Mouse (Mus musculus): Measurements from ENCODE around the gene Casz1. TPM values are rescaled to one million over a fixed set of nuclear protein-coding genes. Genes with fewer than 3 reads are reported as not detected.

Gene Casz1
- polyA plus RNA-seq, 1 experiment = 1.3 TPM

DNA sequence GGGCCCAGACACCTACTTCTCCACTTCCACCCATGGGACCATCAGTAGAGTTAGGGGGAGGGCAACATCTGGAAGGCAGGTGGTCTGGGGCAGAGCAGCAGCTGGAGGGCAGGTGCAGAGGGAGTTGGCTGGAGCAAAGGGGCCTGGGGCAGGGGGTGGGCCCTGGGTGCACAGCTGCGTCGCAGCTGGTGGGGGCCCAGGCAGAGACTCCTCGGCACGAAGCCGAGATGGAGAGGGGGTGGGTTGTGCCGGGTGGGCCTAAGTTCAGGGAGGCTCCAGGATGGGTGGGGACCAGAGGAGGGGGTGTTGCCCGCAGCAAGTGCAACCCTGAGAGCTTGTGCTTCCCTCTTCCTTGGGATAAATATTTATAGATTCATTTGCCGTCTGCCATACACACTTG, 122.2 kb downstream of the Casz1 start:
- H3K4me1 ChIP-seq (ENCODE audit: control insufficient read depth, insufficient read depth, low read length) = no peaks in the 10 kb centered on the region
- TF ChIP-seq POLR2A (IDR thresholded peaks at IDR 0.05; ENCODE audit: borderline replicate concordance, low read depth, low read length) (no peak), CTCF (IDR thresholded peaks at IDR 0.05; ENCODE audit: low read depth, low read length) (no peak)
- no peak overlapping the region for H3K4me3 ChIP-seq (ENCODE audit: insufficient read depth, low read length)
- no peak overlapping the region for H3K27ac ChIP-seq (ENCODE audit: insufficient read depth, low read depth, low read length)

- TF ChIP-seq CTCF (IDR thresholded peaks at IDR 0.05; ENCODE audit: low read depth, low read length) (no peak), POLR2A (IDR thresholded peaks at IDR 0.05; ENCODE audit: borderline replicate concordance, low read depth, low read length) (no peak)
- Histone ChIP-seq H3K4me1 (ENCODE audit: control insufficient read depth, insufficient read depth, low read length) (no peaks in the 10 kb centered on the region), H3K4me3 (ENCODE audit: insufficient read depth, low read length) (no peak overlapping the region), H3K27ac (ENCODE audit: insufficient read depth, low read depth, low read length) (no peak overlapping the region)
Measured at GRCm38 (mm10) chr4:148928316-148928715, 124.1 kb downstream of the Casz1 start.

GRCm38 (mm10) chr4:148928876-148929275, 124.6 kb downstream of the Casz1 start:
- TF ChIP-seq CTCF (IDR thresholded peaks at IDR 0.05; ENCODE audit: low read depth, low read length) (no peak), POLR2A (IDR thresholded peaks at IDR 0.05; ENCODE audit: borderline replicate concordance, low read depth, low read length) (no peak)
- Histone ChIP-seq H3K4me1 (ENCODE audit: control insufficient read depth, insufficient read depth, low read length) (no peaks in the 10 kb centered on the region), H3K4me3 (ENCODE audit: insufficient read depth, low read length) (no peak overlapping the region), H3K27ac (ENCODE audit: insufficient read depth, low read depth, low read length) (no peak overlapping the region)

- Histone ChIP-seq H3K4me3 (ENCODE audit: insufficient read depth, low read length) (no peak overlapping the region), H3K27ac (ENCODE audit: insufficient read depth, low read depth, low read length) (no peak overlapping the region), H3K4me1 (ENCODE audit: control insufficient read depth, insufficient read depth, low read length) (no peaks in the 10 kb centered on the region)
- TF ChIP-seq CTCF (IDR thresholded peaks at IDR 0.05; ENCODE audit: low read depth, low read length) (no peak), POLR2A (IDR thresholded peaks at IDR 0.05; ENCODE audit: borderline replicate concordance, low read depth, low read length) (no peak)
Measured at GRCm38 (mm10) chr4:148930721-148931229, 126.5 kb downstream of the Casz1 start.

DNA sequence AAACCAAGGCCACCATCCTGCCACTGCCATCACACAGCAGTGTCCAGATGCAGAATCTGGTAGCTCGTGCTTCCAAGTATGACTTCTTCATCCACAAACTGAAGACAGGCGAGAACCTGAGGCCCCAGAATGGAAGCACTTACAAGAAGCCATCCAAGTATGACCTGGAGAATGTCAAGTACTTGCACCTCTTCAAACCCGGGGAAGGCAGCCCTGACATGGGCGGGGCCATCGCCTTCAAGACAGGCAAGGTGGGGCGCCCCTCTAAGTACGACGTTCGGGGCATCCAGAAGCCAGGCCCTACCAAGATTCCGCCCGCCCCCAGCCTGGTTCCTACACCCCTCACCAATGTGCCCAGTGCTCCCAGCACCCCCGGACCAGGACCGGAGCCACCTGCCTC, 128.9 kb downstream of the Casz1 start:
- Histone ChIP-seq H3K27ac (ENCODE audit: insufficient read depth, low read depth, low read length) (no peak overlapping the region), H3K4me3 (ENCODE audit: insufficient read depth, low read length) (no peak overlapping the region), H3K4me1 (ENCODE audit: control insufficient read depth, insufficient read depth, low read length) (no peaks in the 10 kb centered on the region)
- TF ChIP-seq POLR2A (IDR thresholded peaks at IDR 0.05; ENCODE audit: borderline replicate concordance, low read depth, low read length) = no peak
- no peak for TF ChIP-seq CTCF (IDR thresholded peaks at IDR 0.05; ENCODE audit: low read depth, low read length)

GRCm38 (mm10) chr4:148935211-148935610, 131.0 kb downstream of the Casz1 start:
- Histone ChIP-seq H3K4me1 (ENCODE audit: control insufficient read depth, insufficient read depth, low read length) (peaks cover 2% of the 10 kb centered on the region), H3K27ac (ENCODE audit: insufficient read depth, low read depth, low read length) (no peak overlapping the region), H3K4me3 (ENCODE audit: insufficient read depth, low read length) (no peak overlapping the region)
- no peak for TF ChIP-seq POLR2A (IDR thresholded peaks at IDR 0.05; ENCODE audit: borderline replicate concordance, low read depth, low read length)
- no peak for TF ChIP-seq CTCF (IDR thresholded peaks at IDR 0.05; ENCODE audit: low read depth, low read length)

- Histone ChIP-seq H3K4me1 (ENCODE audit: control insufficient read depth, insufficient read depth, low read length) (peaks cover 8% of the 10 kb centered on the region), H3K27ac (ENCODE audit: insufficient read depth, low read depth, low read length) (no peak overlapping the region), H3K4me3 (ENCODE audit: insufficient read depth, low read length) (no peak overlapping the region)
- TF ChIP-seq POLR2A (IDR thresholded peaks at IDR 0.05; ENCODE audit: borderline replicate concordance, low read depth, low read length) = no peak
Measured at GRCm38 (mm10) chr4:148936111-148936510, 131.9 kb downstream of the Casz1 start.

DNA sequence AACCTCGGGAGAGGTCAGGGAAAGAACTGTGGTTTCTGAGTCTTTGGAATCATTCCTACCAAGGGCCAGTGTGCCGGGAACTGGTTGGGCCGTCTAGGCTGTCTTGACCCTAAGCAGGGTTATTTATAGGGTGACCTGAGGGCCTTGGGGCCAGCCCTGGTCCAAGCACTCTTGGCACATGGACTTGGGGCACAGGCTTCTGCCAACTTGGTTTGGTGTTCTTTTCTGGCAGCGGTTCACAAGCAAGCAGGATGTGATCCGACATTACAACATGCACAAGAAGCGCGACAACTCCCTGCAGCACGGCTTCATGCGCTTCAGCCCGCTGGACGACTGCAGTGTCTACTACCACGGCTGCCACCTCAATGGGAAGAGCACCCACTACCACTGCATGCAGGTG, 132.5 kb downstream of the Casz1 start:
- no peak overlapping the region for H3K27ac ChIP-seq (ENCODE audit: insufficient read depth, low read depth, low read length)
- TF ChIP-seq CTCF (IDR thresholded peaks at IDR 0.05; ENCODE audit: low read depth, low read length) (no peak), POLR2A (IDR thresholded peaks at IDR 0.05; ENCODE audit: borderline replicate concordance, low read depth, low read length) (no peak)
- peaks cover 12% of the 10 kb centered on the region for H3K4me1 ChIP-seq (ENCODE audit: control insufficient read depth, insufficient read depth, low read length)
- H3K4me3 ChIP-seq (ENCODE audit: insufficient read depth, low read length) = no peak overlapping the region

DNA sequence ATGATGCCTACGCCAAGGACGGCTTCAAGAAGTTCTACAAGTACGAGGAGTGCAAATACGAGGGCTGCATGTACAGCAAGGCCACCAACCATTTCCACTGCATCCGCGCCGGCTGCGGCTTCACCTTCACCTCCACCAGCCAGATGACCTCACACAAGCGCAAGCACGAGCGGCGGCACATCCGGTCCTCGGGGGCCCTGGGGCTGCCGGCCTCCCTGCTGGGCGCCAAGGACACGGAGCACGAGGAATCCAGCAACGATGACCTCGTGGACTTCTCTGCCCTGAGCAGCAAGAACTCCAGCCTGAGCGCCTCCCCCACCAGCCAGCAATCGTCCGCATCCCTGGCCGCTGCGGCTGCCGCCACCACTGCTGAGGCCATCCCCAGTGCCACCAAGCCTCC, 134.3 kb downstream of the Casz1 start:
- TF ChIP-seq POLR2A (IDR thresholded peaks at IDR 0.05; ENCODE audit: borderline replicate concordance, low read depth, low read length) = no peak
- no peak for TF ChIP-seq CTCF (IDR thresholded peaks at IDR 0.05; ENCODE audit: low read depth, low read length)
- H3K27ac ChIP-seq (ENCODE audit: insufficient read depth, low read depth, low read length) = no peak overlapping the region
- H3K4me3 ChIP-seq (ENCODE audit: insufficient read depth, low read length) = no peak overlapping the region
- peaks cover 12% of the 10 kb centered on the region for H3K4me1 ChIP-seq (ENCODE audit: control insufficient read depth, insufficient read depth, low read length)

- Histone ChIP-seq H3K4me1 (ENCODE audit: control insufficient read depth, insufficient read depth, low read length) (peaks cover 12% of the 10 kb centered on the region), H3K4me3 (ENCODE audit: insufficient read depth, low read length) (peak overlapping the region; percentile 50), H3K27ac (ENCODE audit: insufficient read depth, low read depth, low read length) (peak overlapping the region; percentile 79)
- no peak for TF ChIP-seq POLR2A (IDR thresholded peaks at IDR 0.05; ENCODE audit: borderline replicate concordance, low read depth, low read length)
- no peak for TF ChIP-seq CTCF (IDR thresholded peaks at IDR 0.05; ENCODE audit: low read depth, low read length)
Measured at GRCm38 (mm10) chr4:148940674-148941211, 136.5 kb downstream of the Casz1 start.
